Mouse (Mus musculus): ENCODE data around the gene Tstd2. TPM values are rescaled to one million over a fixed set of nuclear protein-coding genes. Genes with fewer than 3 reads are reported as not detected.

Tstd2 gene
- total and polyA plus RNA-seq, 3 experiments: 15.8 to 54.6 (median 51.5) TPM

- Histone ChIP-seq H3K4me1 (ENCODE audit: insufficient read depth, low read depth, low read length) (no peaks in the 10 kb centered on the region), H3K36me3 (replicated peaks) (no peaks in the 10 kb centered on the region), H3K27me3 (ENCODE audit: insufficient read depth, low read length) (no peaks in the 10 kb centered on the region), H3K9me3 (replicated peaks) (no peaks in the 10 kb centered on the region), H3K4me3 (ENCODE audit: low read depth, low read length) (no peak overlapping the region)
- TF ChIP-seq GATA1 (IDR thresholded peaks at IDR 0.05; ENCODE audit: borderline replicate concordance, low read length) (no peak), CTCF (IDR thresholded peaks at IDR 0.05; ENCODE audit: low read depth, low read length) (no peak), TAL1 (conservative IDR thresholded peaks at IDR 0.05; ENCODE audit: low read depth, low read length) (no peak)
- DNase-seq (ENCODE audit: low spot score): no peak
- no peak for ATAC-seq (ENCODE audit: extremely low read depth, insufficient number of reproducible peaks, low FRiP score, poor library complexity, severe bottlenecking)
These were observed 39.4 kb downstream of the Tstd2 start for GRCm38 (mm10) chr4:46099132-46099531.

- ATAC-seq (ENCODE audit: extremely low read depth, insufficient number of reproducible peaks, low FRiP score, poor library complexity, severe bottlenecking) (no peak), DNase-seq (ENCODE audit: low spot score) (no peak)
- Histone ChIP-seq H3K36me3 (replicated peaks) (no peaks in the 10 kb centered on the region), H3K4me3 (ENCODE audit: low read depth, low read length) (no peak overlapping the region), H3K27me3 (ENCODE audit: insufficient read depth, low read length) (no peaks in the 10 kb centered on the region), H3K9me3 (replicated peaks) (no peaks in the 10 kb centered on the region), H3K4me1 (ENCODE audit: insufficient read depth, low read depth, low read length) (no peaks in the 10 kb centered on the region)
- TF ChIP-seq TAL1 (conservative IDR thresholded peaks at IDR 0.05; ENCODE audit: low read depth, low read length): no peak
- TF ChIP-seq POLR2AphosphoS5 (IDR thresholded peaks at IDR 0.05; ENCODE audit: insufficient replicate concordance, low read depth, low read length): no peak
- TF ChIP-seq CTCF (IDR thresholded peaks at IDR 0.05; ENCODE audit: low read depth, low read length): no peak
- no peak for TF ChIP-seq GATA1 (IDR thresholded peaks at IDR 0.05; ENCODE audit: borderline replicate concordance, low read length)
These were observed 40.9 kb downstream of the Tstd2 start for GRCm38 (mm10) chr4:46097591-46097990.

- H3K27me3 ChIP-seq (ENCODE audit: insufficient read depth, low read length): no peaks in the 10 kb centered on the region
- H3K4me1 ChIP-seq (ENCODE audit: insufficient read depth, low read depth, low read length): no peaks in the 10 kb centered on the region
- no peak for DNase-seq (ENCODE audit: low spot score)
- no peak overlapping the region for H3K4me3 ChIP-seq (ENCODE audit: low read depth, low read length)
- TF ChIP-seq CTCF (IDR thresholded peaks at IDR 0.05; ENCODE audit: low read depth, low read length) (no peak), TAL1 (conservative IDR thresholded peaks at IDR 0.05; ENCODE audit: low read depth, low read length) (no peak), POLR2AphosphoS5 (IDR thresholded peaks at IDR 0.05; ENCODE audit: insufficient replicate concordance, low read depth, low read length) (no peak), GATA2 (IDR thresholded peaks at IDR 0.05; ENCODE audit: borderline replicate concordance, low read depth, low read length) (no peak), GATA1 (IDR thresholded peaks at IDR 0.05; ENCODE audit: borderline replicate concordance, low read length) (no peak)
- no peaks in the 10 kb centered on the region for H3K36me3 ChIP-seq (replicated peaks)
- no peaks in the 10 kb centered on the region for H3K9me3 ChIP-seq (replicated peaks)
- no peak for ATAC-seq (ENCODE audit: extremely low read depth, insufficient number of reproducible peaks, low FRiP score, poor library complexity, severe bottlenecking)
These were observed 41.9 kb downstream of the Tstd2 start for GRCm38 (mm10) chr4:46096546-46096945.

GRCm38 (mm10) chr4:46095826-46096159 lies 42.7 kb downstream of the Tstd2 start:
- H3K36me3 ChIP-seq (replicated peaks): no peaks in the 10 kb centered on the region

GRCm38 (mm10) chr4:46094916-46095825 lies 43.3 kb downstream of the Tstd2 start:
- DNase-seq (ENCODE audit: low spot score) (no peak), ATAC-seq (ENCODE audit: extremely low read depth, insufficient number of reproducible peaks, low FRiP score, poor library complexity, severe bottlenecking) (no peak)
- Histone ChIP-seq H3K27me3 (ENCODE audit: insufficient read depth, low read length) (no peaks in the 10 kb centered on the region), H3K4me3 (ENCODE audit: low read depth, low read length) (no peak overlapping the region), H3K36me3 (replicated peaks) (no peaks in the 10 kb centered on the region), H3K9me3 (replicated peaks) (no peaks in the 10 kb centered on the region), H3K4me1 (ENCODE audit: insufficient read depth, low read depth, low read length) (no peaks in the 10 kb centered on the region)
- TF ChIP-seq CTCF (IDR thresholded peaks at IDR 0.05; ENCODE audit: low read depth, low read length): no peak
- TF ChIP-seq TAL1 (conservative IDR thresholded peaks at IDR 0.05; ENCODE audit: low read depth, low read length): no peak
- no peak for TF ChIP-seq POLR2AphosphoS5 (IDR thresholded peaks at IDR 0.05; ENCODE audit: insufficient replicate concordance, low read depth, low read length)

More at GRCm38 (mm10) chr4:46095826-46096159, 42.7 kb downstream of the Tstd2 start:
- DNase-seq (ENCODE audit: low spot score) (no peak), ATAC-seq (ENCODE audit: extremely low read depth, insufficient number of reproducible peaks, low FRiP score, poor library complexity, severe bottlenecking) (no peak)
- H3K4me3 ChIP-seq (ENCODE audit: low read depth, low read length): no peak overlapping the region
- H3K4me1 ChIP-seq (ENCODE audit: insufficient read depth, low read depth, low read length): no peaks in the 10 kb centered on the region
- TF ChIP-seq CTCF (IDR thresholded peaks at IDR 0.05; ENCODE audit: low read depth, low read length) (no peak), TAL1 (conservative IDR thresholded peaks at IDR 0.05; ENCODE audit: low read depth, low read length) (no peak), GATA2 (IDR thresholded peaks at IDR 0.05; ENCODE audit: borderline replicate concordance, low read depth, low read length) (no peak), POLR2AphosphoS5 (IDR thresholded peaks at IDR 0.05; ENCODE audit: insufficient replicate concordance, low read depth, low read length) (no peak), GATA1 (IDR thresholded peaks at IDR 0.05; ENCODE audit: borderline replicate concordance, low read length) (no peak)
- no peaks in the 10 kb centered on the region for H3K9me3 ChIP-seq (replicated peaks)
- H3K27me3 ChIP-seq (ENCODE audit: insufficient read depth, low read length): no peaks in the 10 kb centered on the region

DNA sequence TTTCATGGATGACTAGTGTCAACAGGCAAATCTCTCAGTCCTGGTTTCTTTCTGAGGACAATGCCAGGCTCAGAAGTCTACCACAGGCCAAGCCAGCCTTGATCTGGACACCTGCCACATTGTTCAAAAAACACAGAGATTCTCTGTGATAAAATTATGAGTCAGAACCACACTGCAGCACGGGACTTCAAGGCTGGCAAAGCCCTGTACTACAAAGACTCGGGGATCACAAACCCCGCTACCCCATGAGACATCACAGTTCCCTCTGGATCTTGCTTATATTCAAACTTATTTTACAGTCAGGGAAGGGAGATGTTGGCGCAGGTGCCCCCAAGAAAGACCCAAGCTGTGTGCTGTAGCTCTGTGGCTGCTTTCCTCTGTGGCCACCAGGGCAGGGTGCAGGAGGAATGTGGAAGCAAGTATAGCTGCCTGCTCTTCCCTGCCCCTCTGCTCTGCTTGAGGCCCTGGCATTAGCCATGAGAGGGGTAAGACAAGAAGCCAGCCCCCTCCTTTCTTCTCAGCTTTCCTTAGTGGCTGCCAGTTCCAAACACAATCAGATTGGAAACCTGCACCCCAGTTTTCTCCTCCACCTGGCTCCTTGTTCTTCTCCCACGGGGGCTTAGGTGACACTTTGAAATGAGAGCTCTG lies 45.9 kb downstream of the Tstd2 start:
- no peak for TF ChIP-seq POLR2AphosphoS5 (IDR thresholded peaks at IDR 0.05; ENCODE audit: insufficient replicate concordance, low read depth, low read length)
- no peak for TF ChIP-seq GATA1 (IDR thresholded peaks at IDR 0.05; ENCODE audit: borderline replicate concordance, low read length)
- TF ChIP-seq TAL1 (conservative IDR thresholded peaks at IDR 0.05; ENCODE audit: low read depth, low read length): no peak
- no peak for TF ChIP-seq GATA2 (IDR thresholded peaks at IDR 0.05; ENCODE audit: borderline replicate concordance, low read depth, low read length)
- TF ChIP-seq CTCF (IDR thresholded peaks at IDR 0.05; ENCODE audit: low read depth, low read length): no peak
- Histone ChIP-seq H3K36me3 (replicated peaks) (no peaks in the 10 kb centered on the region), H3K4me3 (ENCODE audit: low read depth, low read length) (no peak overlapping the region)

More for the DNA sequence above, 45.9 kb downstream of the Tstd2 start:
- Histone ChIP-seq H3K4me1 (ENCODE audit: insufficient read depth, low read depth, low read length) (no peaks in the 10 kb centered on the region), H3K27me3 (ENCODE audit: insufficient read depth, low read length) (no peaks in the 10 kb centered on the region), H3K9me3 (replicated peaks) (no peaks in the 10 kb centered on the region)
- ATAC-seq (ENCODE audit: extremely low read depth, insufficient number of reproducible peaks, low FRiP score, poor library complexity, severe bottlenecking): no peak
- DNase-seq (ENCODE audit: low spot score): no peak
